Mouse (Mus musculus) liver, embryonic 14.5 days (tissue): ENCODE results near the gene Bsn. TPM values are rescaled to one million over a fixed set of nuclear protein-coding genes. Genes with fewer than 3 reads are reported as not detected.

ENCODE experiments used
- ATAC-seq: fragments of 200-750 bp; cut with Nextera tagmentation; 2 replicates; pipeline ENCODE4 v1.8.0; 2017; ENCODE audit warnings: moderate number of reproducible peaks, mild to moderate bottlenecking, moderate library complexity; ENCODE audit not compliant: insufficient read depth
- DNase-seq, 3 experiments: peaks; one replicate each; pipeline ENCODE4 v3.0.0-alpha.2; 2012 to 2013; ENCODE audit warnings: low read depth in 3 of 3, low spot score in 3 of 3
- H3K27ac ChIP-seq: fragments of 300-500 bp; sonication (generic); 2 replicates; pipeline ENCODE4 v1.5.1; 2014; ENCODE audit warnings: moderate library complexity, mild to moderate bottlenecking, control low read depth, inconsistent platforms
- H3K27me3 ChIP-seq: fragments of 300-500 bp; sonication (generic); 2 replicates; pipeline ENCODE4 v1.6.1; 2014; ENCODE audit warnings: mild to moderate bottlenecking, low read length, moderate library complexity; ENCODE audit not compliant: control insufficient read depth, insufficient read depth
- H3K36me3 ChIP-seq: fragments of 300-500 bp; sonication (generic); replicated peaks from 2 replicates; pipeline ENCODE4 v1.6.1; 2014; ENCODE audit warnings: low read depth; ENCODE audit not compliant: control insufficient read depth, insufficient read depth
- H3K4me1 ChIP-seq, 2 experiments: fragments of 200-500 bp in 1 of 2; fragments of 300-500 bp in 1 of 2; sonication (generic) in 1 of 2; replicated peaks; 2 replicates each; pipeline ENCODE4 v1.6.1; 2012 to 2014; ENCODE audit warnings: antibody characterized with exemption in 1 of 2, inconsistent platforms in 1 of 2, low read length in 1 of 2; ENCODE audit not compliant: control insufficient read depth in 2 of 2, insufficient read depth in 2 of 2
- H3K4me2 ChIP-seq: fragments of 300-500 bp; sonication (generic); 2 replicates; pipeline ENCODE4 v1.6.1; 2014; ENCODE audit warnings: low read depth, mild to moderate bottlenecking, control low read depth, moderate library complexity
- H3K4me3 ChIP-seq, 2 experiments: fragments of 200-500 bp in 1 of 2; fragments of 300-500 bp in 1 of 2; sonication (generic) in 1 of 2; 2 replicates each; pipeline ENCODE4 v1.5.1; 2012 to 2014; ENCODE audit warnings: low read depth in 2 of 2, low read length in 2 of 2, mild to moderate bottlenecking in 2 of 2, control low read depth in 1 of 2, inconsistent platforms in 1 of 2, moderate library complexity in 1 of 2; ENCODE audit not compliant: insufficient read depth in 1 of 2
- H3K9ac ChIP-seq: fragments of 300-500 bp; sonication (generic); replicated peaks from 2 replicates; pipeline ENCODE4 v1.6.1; 2014; ENCODE audit warnings: mild to moderate bottlenecking, control low read depth, moderate library complexity
- H3K9me3 ChIP-seq: fragments of 300-500 bp; sonication (generic); 2 replicates; pipeline ENCODE4 v1.6.1; 2016; ENCODE audit warnings: low read length, mixed read lengths; ENCODE audit not compliant: control insufficient read depth
- CTCF ChIP-seq: IDR thresholded peaks from 2 replicates; pipeline ENCODE4 v1.5.1; 2016; ENCODE audit warnings: antibody characterized with exemption, low read depth, control low read depth
- EP300 ChIP-seq: IDR thresholded peaks from 2 replicates; pipeline ENCODE4 v1.6.1; 2016; ENCODE audit warnings: antibody characterized with exemption, low read depth
- WGBS: fragments of 180-500 bp; shearing (Covaris S2); extraction: QIAGEN DNeasy Blood & Tissue Kit; methylation state at CpG from one replicate; pipeline ENCODE4 v1.1.7; 2014; ENCODE audit not compliant: insufficient replicate concordance; 5-methylcytosine and 5-hydroxymethylcytosine counted together
- polyA plus RNA-seq, 2 experiments: library from polyadenylated mRNA; depleted of rRNA in 1 of 2; stranded (reverse) in 1 of 2; unstranded in 1 of 2; fragments of >200 nt; fragmentation: Nextera tagmentation in 1 of 2; extraction: Ambion mirVana in 1 of 2; gene quantifications; 2 replicates each; pipeline versions ENCODE4 v1.2.1 to v1.2.3; 2012 to 2014

Gene Bsn
- polyA plus RNA-seq, 2 experiments = 0.86 to 1.1 TPM

- H3K27me3 ChIP-seq = no peaks in the 10 kb centered on the region
- TF ChIP-seq CTCF (peak; percentile 99), EP300 (no peak)
- peaks cover 0 to 3% of the 10 kb centered on the region in 2 experiments; a peak in 1 of 4 replicates for H3K4me1 ChIP-seq
- WGBS = 21% methylated on average over 8 of the region's 8 CpGs
- H3K9ac ChIP-seq = no peak overlapping the region
- H3K4me3 ChIP-seq = no peak overlapping the region
- H3K36me3 ChIP-seq = peaks cover 98% of the 10 kb centered on the region
- DNase-seq = peak; percentile 75 to 82 (median 77)
- peak; percentile 48 for ATAC-seq
- H3K9me3 ChIP-seq = no peaks in the 10 kb centered on the region
- no peak overlapping the region for H3K4me2 ChIP-seq
- no peak overlapping the region for H3K27ac ChIP-seq
Measured at GRCm38 (mm10) chr9:108067900-108068299, 122.3 kb downstream of the Bsn start.

DNA sequence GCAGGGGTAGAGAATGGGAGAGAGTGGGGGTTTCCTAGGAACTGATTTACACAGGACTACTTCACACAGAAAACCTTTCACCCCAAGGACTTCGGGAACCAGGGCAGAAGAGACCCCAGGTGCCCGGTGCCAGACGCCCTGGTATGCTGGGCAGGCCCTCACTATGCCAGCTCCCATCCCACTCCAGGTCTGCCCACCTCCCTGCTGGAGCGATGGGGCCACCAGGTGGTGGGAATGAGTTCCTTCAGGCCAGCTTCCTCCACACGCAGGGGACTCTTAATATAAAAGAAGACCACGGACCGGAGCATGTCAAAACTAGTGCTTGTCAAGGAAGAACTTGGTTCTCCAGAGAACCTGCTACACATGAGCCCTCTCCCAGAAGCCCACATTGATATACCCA lies 123.0 kb downstream of the Bsn start:
- H3K4me2 ChIP-seq = no peak overlapping the region
- no peak overlapping the region for H3K27ac ChIP-seq
- no peak overlapping the region for H3K4me3 ChIP-seq

GRCm38 (mm10) chr9:108065491-108066011 lies 124.6 kb downstream of the Bsn start:
- H3K36me3 ChIP-seq = peaks cover 100% of the 10 kb centered on the region
- WGBS = 39% methylated on average over 5 of the region's 5 CpGs
- TF ChIP-seq CTCF = peak; percentile 86
- no peak for TF ChIP-seq EP300
- H3K9me3 ChIP-seq = no peaks in the 10 kb centered on the region
- H3K4me2 ChIP-seq = no peak overlapping the region
- H3K9ac ChIP-seq = no peak overlapping the region
- no peaks in the 10 kb centered on the region for H3K4me1 ChIP-seq
- ATAC-seq = peak; percentile 49; the same call in 1 of the 2 replicates
- H3K27ac ChIP-seq = no peak overlapping the region
- H3K4me3 ChIP-seq = no peak overlapping the region
- H3K27me3 ChIP-seq = no peaks in the 10 kb centered on the region
- DNase-seq = no peak

More for the DNA sequence above, 123.0 kb downstream of the Bsn start:
- TF ChIP-seq EP300 (no peak), CTCF (peak; percentile 30; the same call in 1 of the 2 replicates)
- no peaks in the 10 kb centered on the region for H3K9me3 ChIP-seq
- H3K27me3 ChIP-seq = no peaks in the 10 kb centered on the region
- H3K36me3 ChIP-seq = peaks cover 100% of the 10 kb centered on the region
- peaks cover 0 to under 1% of the 10 kb centered on the region in 2 experiments; a peak in 1 of 4 replicates for H3K4me1 ChIP-seq
- DNase-seq = no peak
- H3K9ac ChIP-seq = no peak overlapping the region
- no peak for ATAC-seq
- WGBS = 94% methylated on average over 7 of the region's 7 CpGs

- DNase-seq (no peak), ATAC-seq (no peak)
- WGBS = 72% methylated on average over 12 of the region's 12 CpGs
- Histone ChIP-seq H3K36me3 (peaks cover 99% of the 10 kb centered on the region), H3K27ac (no peak overlapping the region), H3K4me1 (no peaks in the 10 kb centered on the region), H3K9ac (no peak overlapping the region), H3K27me3 (no peaks in the 10 kb centered on the region), H3K4me2 (no peak overlapping the region), H3K9me3 (no peaks in the 10 kb centered on the region), H3K4me3 (no peak overlapping the region)
- TF ChIP-seq CTCF (no peak), EP300 (no peak)
Measured at GRCm38 (mm10) chr9:108063361-108063760, 126.8 kb downstream of the Bsn start.

DNA sequence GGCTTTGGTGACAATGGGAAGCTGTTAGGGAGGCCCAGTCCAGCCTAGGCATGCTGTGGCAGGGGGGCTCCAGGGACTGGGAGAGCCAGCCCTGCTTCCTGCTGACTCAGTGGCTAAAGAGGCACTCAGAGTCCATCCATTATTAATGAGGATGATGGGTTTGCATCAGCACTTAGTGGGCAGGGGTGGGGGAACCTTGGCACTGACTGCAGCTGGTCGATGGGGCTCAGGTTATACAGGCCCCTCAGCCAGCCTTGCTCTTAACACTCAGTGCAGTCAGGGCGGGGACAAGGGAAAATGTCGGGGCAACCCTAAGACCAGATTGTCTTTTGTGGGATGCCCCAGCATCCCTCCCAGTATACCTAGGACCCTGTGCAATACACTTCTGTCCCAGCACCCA lies 128.0 kb downstream of the Bsn start:
- 81% methylated on average over 3 of the region's 3 CpGs for WGBS
- no peak overlapping the region for H3K4me3 ChIP-seq
- no peak for ATAC-seq
- H3K27ac ChIP-seq = no peak overlapping the region
- H3K4me1 ChIP-seq = no peaks in the 10 kb centered on the region
- no peaks in the 10 kb centered on the region for H3K9me3 ChIP-seq
- DNase-seq = no peak
- H3K4me2 ChIP-seq = no peak overlapping the region
- no peaks in the 10 kb centered on the region for H3K27me3 ChIP-seq
- H3K9ac ChIP-seq = no peak overlapping the region
- H3K36me3 ChIP-seq = peaks cover 99% of the 10 kb centered on the region
- TF ChIP-seq CTCF (no peak), EP300 (no peak)
